Mouse (Mus musculus): ENCODE measurements around the gene Slc3a2.

DNA sequence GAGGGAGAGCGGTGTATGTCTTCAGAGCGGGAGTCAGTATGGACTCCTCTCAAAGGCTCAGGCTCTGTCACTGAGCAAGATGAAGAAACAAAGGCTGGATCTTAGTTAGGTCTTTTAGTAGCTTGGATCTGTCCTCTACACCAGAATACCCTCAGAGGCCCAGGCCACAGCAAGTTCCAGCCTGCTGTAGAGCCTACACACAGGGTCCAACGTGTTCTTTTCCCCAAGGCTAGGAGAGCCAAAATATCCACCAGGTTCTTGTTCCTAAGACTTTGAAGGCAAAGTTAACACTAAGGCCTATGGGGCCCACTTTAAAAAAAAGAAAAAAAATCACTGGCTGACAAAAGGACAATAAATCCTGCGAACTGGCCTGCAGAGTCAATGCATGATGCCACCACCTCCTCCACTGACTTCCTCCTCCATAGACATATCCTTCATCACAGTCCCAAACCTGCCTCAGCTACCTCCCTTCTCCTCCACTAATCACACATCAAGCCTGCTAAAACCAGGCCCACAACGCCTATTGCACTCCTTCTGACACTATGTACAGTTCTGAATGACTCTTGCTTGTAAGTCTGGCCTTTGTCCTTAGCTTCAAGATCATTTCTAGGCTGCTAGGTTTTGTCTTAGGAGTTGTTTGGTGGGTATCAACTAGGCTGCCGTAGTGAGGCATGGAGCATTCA, 18.0 kb downstream of the Slc3a2 start:
- TF ChIP-seq CTCF (IDR thresholded peaks at IDR 0.05; ENCODE audit: borderline replicate concordance, extremely low read depth, insufficient read depth, insufficient read length) (no peak), POLR2A (IDR thresholded peaks at IDR 0.05; ENCODE audit: borderline replicate concordance, extremely low read depth, insufficient read depth, insufficient read length, poor library complexity, severe bottlenecking) (no peak)

Measured in brain, embryonic 14.5 days (tissue).